Mouse (Mus musculus): Measurements from ENCODE around the gene Col6a6. TPM values are rescaled to one million over a fixed set of nuclear protein-coding genes. Genes with fewer than 3 reads are reported as not detected.

Col6a6 gene
- polyA plus RNA-seq, 1 experiment from 2014 or later: not detected

DNA sequence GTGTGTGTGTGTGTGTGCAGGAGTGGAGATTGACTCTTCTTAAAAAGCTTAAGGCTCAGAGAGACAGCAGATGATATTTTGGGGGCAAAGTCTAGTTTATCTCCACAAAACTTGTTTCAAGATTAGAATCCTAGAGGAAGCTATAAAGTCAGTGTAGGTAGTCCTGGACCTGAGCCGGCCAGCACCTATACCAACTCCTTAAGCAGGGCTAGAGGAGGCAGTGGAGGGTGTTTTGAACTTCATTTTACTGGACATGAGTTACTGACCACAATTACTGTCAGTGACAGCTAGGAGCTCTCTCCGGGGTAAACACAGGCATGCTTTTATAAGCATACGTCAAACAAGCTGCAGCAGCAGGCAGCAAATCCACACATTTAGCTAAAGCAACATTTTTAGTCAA lies 39.8 kb downstream of the Col6a6 start:
- H3K27ac ChIP-seq (ENCODE audit: low read depth, low read length): no peak overlapping the region
- WGBS: 75% methylated on average over 3 of the region's 3 CpGs
- H3K4me3 ChIP-seq (ENCODE audit: low read depth, low read length): no peak overlapping the region
- no peak for ATAC-seq (replicated peaks; ENCODE audit: low FRiP score)
- no peaks in the 10 kb centered on the region for H3K4me1 ChIP-seq (replicated peaks; ENCODE audit: control insufficient read depth, insufficient read depth, low read length)
- H3K9ac ChIP-seq (ENCODE audit: low read length): no peak overlapping the region
- H3K36me3 ChIP-seq (ENCODE audit: control insufficient read depth, insufficient read depth, low read length): no peaks in the 10 kb centered on the region
- H3K9me3 ChIP-seq (ENCODE audit: control insufficient read depth, low read length): no peaks in the 10 kb centered on the region
- no peak for DNase-seq (ENCODE audit: low spot score)
- no peak overlapping the region for H3K4me2 ChIP-seq (ENCODE audit: low read depth, low read length, severe bottlenecking)
- H3K27me3 ChIP-seq (ENCODE audit: control insufficient read depth, insufficient read depth, low read length): no peaks in the 10 kb centered on the region

GRCm38 (mm10) chr9:105787800-105788199 lies 40.2 kb downstream of the Col6a6 start:
- H3K9me3 ChIP-seq (ENCODE audit: control insufficient read depth, low read length): no peaks in the 10 kb centered on the region
- no peak overlapping the region for H3K4me3 ChIP-seq (ENCODE audit: low read depth, low read length)
- ATAC-seq (replicated peaks; ENCODE audit: low FRiP score) (no peak), DNase-seq (ENCODE audit: low spot score) (no peak)
- 86% methylated on average over 11 of the region's 11 CpGs for whole genome bisulfite sequencing
- H3K4me1 ChIP-seq (replicated peaks; ENCODE audit: control insufficient read depth, insufficient read depth, low read length): no peaks in the 10 kb centered on the region
- H3K4me2 ChIP-seq (ENCODE audit: low read depth, low read length, severe bottlenecking): no peak overlapping the region
- H3K27ac ChIP-seq (ENCODE audit: low read depth, low read length): no peak overlapping the region
- H3K36me3 ChIP-seq (ENCODE audit: control insufficient read depth, insufficient read depth, low read length): no peaks in the 10 kb centered on the region
- no peaks in the 10 kb centered on the region for H3K27me3 ChIP-seq (ENCODE audit: control insufficient read depth, insufficient read depth, low read length)
- H3K9ac ChIP-seq (ENCODE audit: low read length): no peak overlapping the region

- H3K9me3 ChIP-seq (ENCODE audit: control insufficient read depth, low read length): no peaks in the 10 kb centered on the region
- H3K9ac ChIP-seq (ENCODE audit: low read length): no peak overlapping the region
- WGBS: 85% methylated on average over 4 of the region's 4 CpGs
- H3K27me3 ChIP-seq (ENCODE audit: control insufficient read depth, insufficient read depth, low read length): no peaks in the 10 kb centered on the region
- ATAC-seq (replicated peaks; ENCODE audit: low FRiP score): no peak
- H3K36me3 ChIP-seq (ENCODE audit: control insufficient read depth, insufficient read depth, low read length): no peaks in the 10 kb centered on the region
- H3K27ac ChIP-seq (ENCODE audit: low read depth, low read length): no peak overlapping the region
- DNase-seq (ENCODE audit: low spot score): no peak
- no peaks in the 10 kb centered on the region for H3K4me1 ChIP-seq (replicated peaks; ENCODE audit: control insufficient read depth, insufficient read depth, low read length)
- H3K4me2 ChIP-seq (ENCODE audit: low read depth, low read length, severe bottlenecking): no peak overlapping the region
- no peak overlapping the region for H3K4me3 ChIP-seq (ENCODE audit: low read depth, low read length)
Observed at GRCm38 (mm10) chr9:105784026-105784425, 43.9 kb downstream of the Col6a6 start.

- ATAC-seq (replicated peaks; ENCODE audit: low FRiP score) (no peak), DNase-seq (ENCODE audit: low spot score) (no peak)
- H3K4me3 ChIP-seq (ENCODE audit: low read depth, low read length): no peak overlapping the region
- no peaks in the 10 kb centered on the region for H3K9me3 ChIP-seq (ENCODE audit: control insufficient read depth, low read length)
- no peaks in the 10 kb centered on the region for H3K27me3 ChIP-seq (ENCODE audit: control insufficient read depth, insufficient read depth, low read length)
- no peaks in the 10 kb centered on the region for H3K36me3 ChIP-seq (ENCODE audit: control insufficient read depth, insufficient read depth, low read length)
- 97% methylated on average over 15 of the region's 15 CpGs for WGBS
- no peaks in the 10 kb centered on the region for H3K4me1 ChIP-seq (replicated peaks; ENCODE audit: control insufficient read depth, insufficient read depth, low read length)
- H3K27ac ChIP-seq (ENCODE audit: low read depth, low read length): no peak overlapping the region
- H3K4me2 ChIP-seq (ENCODE audit: low read depth, low read length, severe bottlenecking): no peak overlapping the region
- H3K9ac ChIP-seq (ENCODE audit: low read length): no peak overlapping the region
Observed at GRCm38 (mm10) chr9:105780696-105781095, 47.3 kb downstream of the Col6a6 start.

DNA sequence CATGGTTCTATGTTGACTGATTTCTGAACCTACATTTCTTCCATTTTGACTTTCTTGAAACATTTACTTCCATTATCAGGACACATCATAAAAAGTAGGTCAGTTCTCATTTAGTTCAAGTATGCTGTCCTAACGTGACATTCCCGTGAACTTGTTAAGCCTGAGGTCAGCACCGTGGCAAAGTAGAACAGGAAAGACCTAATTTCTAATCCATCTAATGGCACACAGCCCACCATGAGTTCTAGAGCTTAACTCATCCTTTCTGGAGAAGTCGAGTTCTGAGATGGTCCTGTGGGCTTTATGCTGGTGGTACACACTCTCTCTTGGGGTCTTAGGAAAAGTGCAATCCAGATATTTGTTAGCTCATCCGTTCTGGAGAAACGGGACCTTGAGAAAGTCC lies 49.2 kb downstream of the Col6a6 start:
- DNase-seq (ENCODE audit: low spot score): no peak
- Histone ChIP-seq H3K4me1 (replicated peaks; ENCODE audit: control insufficient read depth, insufficient read depth, low read length) (no peaks in the 10 kb centered on the region), H3K4me3 (ENCODE audit: low read depth, low read length) (no peak overlapping the region), H3K9ac (ENCODE audit: low read length) (no peak overlapping the region), H3K36me3 (ENCODE audit: control insufficient read depth, insufficient read depth, low read length) (no peaks in the 10 kb centered on the region), H3K9me3 (ENCODE audit: control insufficient read depth, low read length) (no peaks in the 10 kb centered on the region), H3K27me3 (ENCODE audit: control insufficient read depth, insufficient read depth, low read length) (no peaks in the 10 kb centered on the region), H3K27ac (ENCODE audit: low read depth, low read length) (no peak overlapping the region), H3K4me2 (ENCODE audit: low read depth, low read length, severe bottlenecking) (no peak overlapping the region)
- ATAC-seq (replicated peaks; ENCODE audit: low FRiP score): no peak
- 88% methylated on average over 6 of the region's 6 CpGs for WGBS

DNA sequence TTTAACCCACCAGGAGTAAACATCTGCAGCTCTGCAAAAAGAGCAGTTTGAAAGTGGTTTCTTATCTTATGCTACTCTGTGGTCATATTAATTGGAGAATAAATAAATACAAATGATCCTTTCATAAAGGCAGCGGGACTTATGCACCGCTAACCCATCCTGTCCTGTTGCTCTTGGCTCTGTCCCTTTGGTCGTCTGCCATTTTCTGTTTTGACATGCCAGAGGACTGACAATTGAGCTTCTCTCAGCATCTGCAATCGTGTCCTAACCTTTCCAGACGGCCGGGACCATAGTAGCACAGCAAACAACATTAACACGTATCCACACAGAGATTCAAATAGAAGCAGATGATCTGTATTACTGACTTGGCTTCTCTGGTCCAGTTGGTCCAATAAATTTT lies 53.1 kb downstream of the Col6a6 start:
- 86% methylated on average over 7 of the region's 7 CpGs for WGBS
- Histone ChIP-seq H3K9me3 (ENCODE audit: control insufficient read depth, low read length) (no peaks in the 10 kb centered on the region), H3K36me3 (ENCODE audit: control insufficient read depth, insufficient read depth, low read length) (no peaks in the 10 kb centered on the region), H3K4me3 (ENCODE audit: low read depth, low read length) (no peak overlapping the region), H3K4me2 (ENCODE audit: low read depth, low read length, severe bottlenecking) (no peak overlapping the region), H3K4me1 (replicated peaks; ENCODE audit: control insufficient read depth, insufficient read depth, low read length) (0 out of 2 replicates have a peak, but pooled peaks cover 4% of the 10 kb centered on the region), H3K27me3 (ENCODE audit: control insufficient read depth, insufficient read depth, low read length) (no peaks in the 10 kb centered on the region), H3K27ac (ENCODE audit: low read depth, low read length) (no peak overlapping the region), H3K9ac (ENCODE audit: low read length) (no peak overlapping the region)
- ATAC-seq (replicated peaks; ENCODE audit: low FRiP score) (no peak), DNase-seq (ENCODE audit: low spot score) (no peak)

DNA sequence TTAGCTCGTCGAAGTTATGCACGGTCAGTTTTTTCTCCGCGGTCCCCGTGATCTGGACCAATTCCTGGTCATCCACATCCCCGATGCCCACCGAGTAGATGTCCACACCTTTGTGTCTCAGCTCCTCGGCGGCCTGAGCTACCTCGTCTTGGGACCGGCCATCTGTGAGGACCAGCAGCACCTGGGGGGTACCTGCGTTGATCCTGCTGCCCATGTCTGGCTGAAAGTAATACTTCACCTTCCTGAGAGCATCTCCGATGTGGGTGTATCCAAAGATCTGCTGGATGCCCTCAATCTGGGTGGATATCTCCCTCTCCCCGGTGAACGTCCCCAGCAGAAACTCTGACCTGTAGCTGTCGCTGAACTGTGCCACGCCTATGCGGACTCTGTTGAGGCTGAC lies 53.6 kb downstream of the Col6a6 start:
- Histone ChIP-seq H3K4me3 (ENCODE audit: low read depth, low read length) (no peak overlapping the region), H3K9ac (ENCODE audit: low read length) (no peak overlapping the region), H3K4me1 (replicated peaks; ENCODE audit: control insufficient read depth, insufficient read depth, low read length) (0 out of 2 replicates have a peak, but pooled peaks cover 4% of the 10 kb centered on the region), H3K27me3 (ENCODE audit: control insufficient read depth, insufficient read depth, low read length) (no peaks in the 10 kb centered on the region), H3K27ac (ENCODE audit: low read depth, low read length) (no peak overlapping the region), H3K36me3 (ENCODE audit: control insufficient read depth, insufficient read depth, low read length) (no peaks in the 10 kb centered on the region), H3K9me3 (ENCODE audit: control insufficient read depth, low read length) (no peaks in the 10 kb centered on the region), H3K4me2 (ENCODE audit: low read depth, low read length, severe bottlenecking) (no peak overlapping the region)
- DNase-seq (ENCODE audit: low spot score) (no peak), ATAC-seq (replicated peaks; ENCODE audit: low FRiP score) (no peak)
- WGBS: 94% methylated on average over 19 of the region's 19 CpGs

- ATAC-seq (replicated peaks; ENCODE audit: low FRiP score): no peak
- no peak overlapping the region for H3K27ac ChIP-seq (ENCODE audit: low read depth, low read length)
Observed at GRCm38 (mm10) chr9:105771380-105771779, 56.6 kb downstream of the Col6a6 start.

DNA sequence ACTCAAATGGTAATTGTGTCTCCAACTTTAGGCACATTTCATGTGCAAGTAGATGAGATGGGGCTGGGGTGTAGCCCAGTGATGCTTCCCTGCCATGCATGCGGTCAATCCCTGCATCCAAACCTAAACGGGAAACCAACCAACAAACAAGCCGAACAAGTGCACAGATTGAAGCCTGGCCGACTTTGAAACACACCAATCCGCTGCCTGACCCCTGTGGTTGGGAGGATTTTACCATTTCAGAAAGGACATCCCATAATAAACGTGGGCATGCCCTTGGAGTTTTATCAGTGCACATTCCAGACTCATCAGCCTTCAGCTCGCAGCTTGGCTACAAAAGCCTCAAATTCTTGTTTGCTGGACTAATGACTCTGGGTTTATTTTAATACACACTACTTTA lies 57.3 kb downstream of the Col6a6 start:
- Histone ChIP-seq H3K9ac (ENCODE audit: low read length) (no peak overlapping the region), H3K27ac (ENCODE audit: low read depth, low read length) (no peak overlapping the region), H3K36me3 (ENCODE audit: control insufficient read depth, insufficient read depth, low read length) (no peaks in the 10 kb centered on the region), H3K4me3 (ENCODE audit: low read depth, low read length) (no peak overlapping the region), H3K4me1 (replicated peaks; ENCODE audit: control insufficient read depth, insufficient read depth, low read length) (0 out of 2 replicates have a peak, but pooled peaks cover 4% of the 10 kb centered on the region), H3K4me2 (ENCODE audit: low read depth, low read length, severe bottlenecking) (no peak overlapping the region), H3K9me3 (ENCODE audit: control insufficient read depth, low read length) (no peaks in the 10 kb centered on the region), H3K27me3 (ENCODE audit: control insufficient read depth, insufficient read depth, low read length) (no peaks in the 10 kb centered on the region)
- DNase-seq (ENCODE audit: low spot score) (no peak), ATAC-seq (replicated peaks; ENCODE audit: low FRiP score) (no peak)
- 61% methylated on average over 7 of the region's 7 CpGs for WGBS

More at GRCm38 (mm10) chr9:105771380-105771779, 56.6 kb downstream of the Col6a6 start:
- Histone ChIP-seq H3K27me3 (ENCODE audit: control insufficient read depth, insufficient read depth, low read length) (no peaks in the 10 kb centered on the region), H3K4me1 (replicated peaks; ENCODE audit: control insufficient read depth, insufficient read depth, low read length) (0 out of 2 replicates have a peak, but pooled peaks cover 4% of the 10 kb centered on the region), H3K36me3 (ENCODE audit: control insufficient read depth, insufficient read depth, low read length) (no peaks in the 10 kb centered on the region), H3K9ac (ENCODE audit: low read length) (no peak overlapping the region), H3K4me3 (ENCODE audit: low read depth, low read length) (no peak overlapping the region), H3K9me3 (ENCODE audit: control insufficient read depth, low read length) (no peaks in the 10 kb centered on the region), H3K4me2 (ENCODE audit: low read depth, low read length, severe bottlenecking) (no peak overlapping the region)
- DNase-seq (ENCODE audit: low spot score): no peak
- 80% methylated on average over 3 of the region's 3 CpGs for WGBS
